Mouse (Mus musculus) G1E (cell line): ENCODE data around the gene Kif11.

Experiments used
- CTCF ChIP-seq: IDR thresholded peaks from 2 replicates; pipeline ENCODE4 v1.5.1; 2012; ENCODE audit warnings: low read depth, low read length, inconsistent platforms, mixed read lengths
- GATA1 ChIP-seq: IDR thresholded peaks from 2 replicates; pipeline ENCODE4 v1.6.1; 2012; ENCODE audit warnings: borderline replicate concordance, low read length, inconsistent platforms, mixed read lengths

- TF ChIP-seq CTCF (no peak), GATA1 (no peak)
These were observed 90.8 kb downstream of the Kif11 start for GRCm38 (mm10) chr19:37466978-37467377.
